Mouse (Mus musculus): ENCODE measurements around the gene Iqsec1. TPM values are rescaled to one million over a fixed set of nuclear protein-coding genes. Genes with fewer than 3 reads are reported as not detected.

Gene Iqsec1
- polyA plus RNA-seq, 1 experiment: 124 TPM

GRCm38 (mm10) chr6:90796902-90797596, 191.4 kb downstream of the Iqsec1 start:
- TF ChIP-seq CTCF (IDR thresholded peaks at IDR 0.05; ENCODE audit: borderline replicate concordance, control insufficient read depth, extremely low read depth, insufficient read depth, low read length, poor library complexity) (no peak), POLR2A (IDR thresholded peaks at IDR 0.05; ENCODE audit: control insufficient read depth, extremely low read depth, insufficient read depth, low read length, poor library complexity) (no peak)
- H3K27me3 ChIP-seq (ENCODE audit: control insufficient read depth, insufficient read depth, low read length): no peaks in the 10 kb centered on the region
- H3K4me1 ChIP-seq (replicated peaks; ENCODE audit: control insufficient read depth, insufficient read depth, low read length): no peaks in the 10 kb centered on the region
- H3K4me3 ChIP-seq (ENCODE audit: control insufficient read depth, insufficient read depth, low read length): no peak overlapping the region
- WGBS: 94% methylated on average over 2 of the region's 2 CpGs
- H3K36me3 ChIP-seq (ENCODE audit: control insufficient read depth, insufficient read depth, low read length): no peaks in the 10 kb centered on the region
- no peak overlapping the region for H3K27ac ChIP-seq (ENCODE audit: control insufficient read depth, insufficient read depth, low read length)
- DNase-seq: no peak

DNA sequence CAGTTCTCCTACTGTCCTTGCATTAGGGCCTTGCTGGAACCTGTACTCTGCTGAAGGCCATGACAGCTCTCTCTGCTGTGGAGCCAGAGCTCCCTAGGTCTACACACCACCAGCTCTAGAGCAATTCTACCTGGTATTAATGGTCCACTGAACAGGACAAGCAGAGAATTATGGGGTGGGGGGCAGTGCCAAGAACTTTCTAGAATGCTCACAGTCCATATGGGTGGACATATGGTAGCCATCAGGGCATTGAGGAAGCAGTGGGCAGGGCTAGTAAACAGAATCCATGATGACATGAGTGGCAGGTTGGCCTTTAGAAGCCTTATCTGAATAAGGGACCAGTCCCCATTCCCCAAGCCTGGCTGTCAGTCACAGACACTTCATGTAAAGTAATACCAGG, 197.6 kb downstream of the Iqsec1 start:
- Histone ChIP-seq H3K36me3 (ENCODE audit: control insufficient read depth, insufficient read depth, low read length) (no peaks in the 10 kb centered on the region), H3K4me1 (replicated peaks; ENCODE audit: control insufficient read depth, insufficient read depth, low read length) (no peaks in the 10 kb centered on the region), H3K4me3 (ENCODE audit: control insufficient read depth, insufficient read depth, low read length) (no peak overlapping the region), H3K27me3 (ENCODE audit: control insufficient read depth, insufficient read depth, low read length) (no peaks in the 10 kb centered on the region), H3K27ac (ENCODE audit: control insufficient read depth, insufficient read depth, low read length) (no peak overlapping the region)
- no peak for DNase-seq
- TF ChIP-seq CTCF (IDR thresholded peaks at IDR 0.05; ENCODE audit: borderline replicate concordance, control insufficient read depth, extremely low read depth, insufficient read depth, low read length, poor library complexity): no peak
- no peak for TF ChIP-seq POLR2A (IDR thresholded peaks at IDR 0.05; ENCODE audit: control insufficient read depth, extremely low read depth, insufficient read depth, low read length, poor library complexity)

GRCm38 (mm10) chr6:90789520-90789919, 199.0 kb downstream of the Iqsec1 start:
- TF ChIP-seq CTCF (IDR thresholded peaks at IDR 0.05; ENCODE audit: borderline replicate concordance, control insufficient read depth, extremely low read depth, insufficient read depth, low read length, poor library complexity) (no peak), POLR2A (IDR thresholded peaks at IDR 0.05; ENCODE audit: control insufficient read depth, extremely low read depth, insufficient read depth, low read length, poor library complexity) (no peak)
- no peaks in the 10 kb centered on the region for H3K4me1 ChIP-seq (replicated peaks; ENCODE audit: control insufficient read depth, insufficient read depth, low read length)

GRCm38 (mm10) chr6:90787587-90787986, 200.9 kb downstream of the Iqsec1 start:
- no peak for TF ChIP-seq CTCF (IDR thresholded peaks at IDR 0.05; ENCODE audit: borderline replicate concordance, control insufficient read depth, extremely low read depth, insufficient read depth, low read length, poor library complexity)
- TF ChIP-seq POLR2A (IDR thresholded peaks at IDR 0.05; ENCODE audit: control insufficient read depth, extremely low read depth, insufficient read depth, low read length, poor library complexity): no peak
- no peaks in the 10 kb centered on the region for H3K36me3 ChIP-seq (ENCODE audit: control insufficient read depth, insufficient read depth, low read length)
- 96% methylated on average over 3 of the region's 3 CpGs for WGBS

More at GRCm38 (mm10) chr6:90789520-90789919, 199.0 kb downstream of the Iqsec1 start:
- H3K36me3 ChIP-seq (ENCODE audit: control insufficient read depth, insufficient read depth, low read length): no peaks in the 10 kb centered on the region
- no peak for DNase-seq
- H3K27me3 ChIP-seq (ENCODE audit: control insufficient read depth, insufficient read depth, low read length): no peaks in the 10 kb centered on the region
- no peak overlapping the region for H3K27ac ChIP-seq (ENCODE audit: control insufficient read depth, insufficient read depth, low read length)
- no peak overlapping the region for H3K4me3 ChIP-seq (ENCODE audit: control insufficient read depth, insufficient read depth, low read length)
- WGBS: 97% methylated on average over 5 of the region's 5 CpGs

DNA sequence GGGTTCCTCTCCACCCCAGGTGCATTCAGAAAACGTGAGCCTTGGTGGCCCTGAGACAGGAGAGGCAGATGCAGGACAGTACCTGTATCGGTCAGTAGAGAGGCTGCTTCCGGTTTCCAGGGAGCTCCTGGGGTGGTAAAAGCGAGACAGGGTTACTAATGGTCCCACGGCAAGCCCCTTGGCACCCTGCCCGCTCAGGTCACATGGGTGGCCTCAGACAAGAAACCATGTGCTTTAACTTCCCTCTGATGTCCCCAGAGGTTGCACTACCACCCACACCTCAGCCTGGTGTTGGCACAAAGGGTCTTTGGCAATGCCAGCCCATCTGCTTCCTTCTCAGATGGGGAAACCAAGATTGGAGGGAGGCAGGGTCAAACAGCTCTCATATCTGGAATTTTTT, 201.4 kb downstream of the Iqsec1 start:
- Histone ChIP-seq H3K27ac (ENCODE audit: control insufficient read depth, insufficient read depth, low read length) (no peak overlapping the region), H3K4me1 (replicated peaks; ENCODE audit: control insufficient read depth, insufficient read depth, low read length) (peaks cover 4% of the 10 kb centered on the region), H3K27me3 (ENCODE audit: control insufficient read depth, insufficient read depth, low read length) (no peaks in the 10 kb centered on the region), H3K36me3 (ENCODE audit: control insufficient read depth, insufficient read depth, low read length) (no peaks in the 10 kb centered on the region), H3K4me3 (ENCODE audit: control insufficient read depth, insufficient read depth, low read length) (no peak overlapping the region)
- no peak for TF ChIP-seq POLR2A (IDR thresholded peaks at IDR 0.05; ENCODE audit: control insufficient read depth, extremely low read depth, insufficient read depth, low read length, poor library complexity)
- no peak for TF ChIP-seq CTCF (IDR thresholded peaks at IDR 0.05; ENCODE audit: borderline replicate concordance, control insufficient read depth, extremely low read depth, insufficient read depth, low read length, poor library complexity)
- WGBS: 38% methylated on average over 6 of the region's 6 CpGs
- no peak for DNase-seq

More at GRCm38 (mm10) chr6:90787587-90787986, 200.9 kb downstream of the Iqsec1 start:
- Histone ChIP-seq H3K27me3 (ENCODE audit: control insufficient read depth, insufficient read depth, low read length) (no peaks in the 10 kb centered on the region), H3K27ac (ENCODE audit: control insufficient read depth, insufficient read depth, low read length) (no peak overlapping the region), H3K4me1 (replicated peaks; ENCODE audit: control insufficient read depth, insufficient read depth, low read length) (no peaks in the 10 kb centered on the region), H3K4me3 (ENCODE audit: control insufficient read depth, insufficient read depth, low read length) (no peak overlapping the region)
- no peak for DNase-seq

GRCm38 (mm10) chr6:90786589-90786988, 201.9 kb downstream of the Iqsec1 start:
- TF ChIP-seq CTCF (IDR thresholded peaks at IDR 0.05; ENCODE audit: borderline replicate concordance, control insufficient read depth, extremely low read depth, insufficient read depth, low read length, poor library complexity) (no peak), POLR2A (IDR thresholded peaks at IDR 0.05; ENCODE audit: control insufficient read depth, extremely low read depth, insufficient read depth, low read length, poor library complexity) (no peak)
- WGBS: 89% methylated on average over 3 of the region's 3 CpGs
- Histone ChIP-seq H3K4me3 (ENCODE audit: control insufficient read depth, insufficient read depth, low read length) (no peak overlapping the region), H3K27me3 (ENCODE audit: control insufficient read depth, insufficient read depth, low read length) (no peaks in the 10 kb centered on the region), H3K27ac (ENCODE audit: control insufficient read depth, insufficient read depth, low read length) (no peak overlapping the region), H3K36me3 (ENCODE audit: control insufficient read depth, insufficient read depth, low read length) (no peaks in the 10 kb centered on the region), H3K4me1 (replicated peaks; ENCODE audit: control insufficient read depth, insufficient read depth, low read length) (peaks cover 6% of the 10 kb centered on the region)
- no peak for DNase-seq
